Mouse (Mus musculus) ES-E14 (cell line): ENCODE measurements around the gene Gm28047.

Experiments used
- CHD2 ChIP-seq: IDR thresholded peaks from 2 replicates; pipeline ENCODE4 v1.6.1; 2014; ENCODE audit warnings: mild to moderate bottlenecking, low read depth, low read length, inconsistent platforms
- HCFC1 ChIP-seq: IDR thresholded peaks from 2 replicates; pipeline ENCODE4 v1.6.1; 2012; ENCODE audit warnings: low read length, inconsistent platforms, borderline replicate concordance; ENCODE audit not compliant: insufficient read depth
- MAFK ChIP-seq: IDR thresholded peaks from 2 replicates; pipeline ENCODE4 v1.6.1; 2014; ENCODE audit warnings: mild to moderate bottlenecking, low read depth, low read length, inconsistent platforms; ENCODE audit not compliant: insufficient read depth
- ZC3H11A ChIP-seq: IDR thresholded peaks from 2 replicates; pipeline ENCODE4 v1.6.1; 2012; ENCODE audit warnings: low read depth, mild to moderate bottlenecking, inconsistent platforms, low read length, borderline replicate concordance
- ZNF384 ChIP-seq: IDR thresholded peaks from 2 replicates; pipeline ENCODE4 v1.6.1; 2012; ENCODE audit warnings: low read depth, low read length, inconsistent platforms

DNA sequence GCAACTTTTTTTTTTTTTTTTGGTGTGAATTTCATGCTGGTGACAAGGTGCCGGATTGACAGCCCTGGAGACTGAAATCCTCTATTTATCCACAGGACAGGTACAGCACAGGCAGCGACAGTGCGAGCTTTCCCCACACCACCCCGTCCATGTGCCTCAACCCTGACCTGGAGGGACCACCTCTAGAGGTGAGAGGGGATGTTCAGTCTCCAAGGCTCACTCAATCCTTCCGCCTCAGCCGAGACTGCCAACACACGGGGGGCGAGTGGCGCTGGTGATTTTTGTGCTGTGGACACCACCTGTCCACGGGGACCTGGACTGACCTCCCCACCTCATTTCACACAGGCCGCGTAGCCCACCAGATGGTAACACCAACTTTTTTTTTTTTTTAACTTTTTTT, 139.0 kb downstream of the Gm28047 start:
- TF ChIP-seq ZNF384, result 0 out of 2 replicates have a peak, but pooled peaks have one; percentile 7
- TF ChIP-seq CHD2, result no peak
- no peak for TF ChIP-seq ZC3H11A
- TF ChIP-seq HCFC1, result no peak
- TF ChIP-seq MAFK, result no peak
